Mouse (Mus musculus): ENCODE results near the gene Tsku.

Gene Tsku

GRCm38 (mm10) chr7:98359951-98360620 lies 1.0 kb downstream of the Tsku start:
- DNase-seq (ENCODE audit: low read depth, low spot score) = no peak

GRCm38 (mm10) chr7:98358016-98358415 lies 3.1 kb downstream of the Tsku start:
- no peak for DNase-seq (ENCODE audit: low read depth, low spot score)

GRCm38 (mm10) chr7:98357324-98357723 lies 3.8 kb downstream of the Tsku start:
- DNase-seq (ENCODE audit: low read depth, low spot score) = no peak

GRCm38 (mm10) chr7:98354921-98355310 lies 6.2 kb downstream of the Tsku start:
- no peak for DNase-seq (ENCODE audit: low read depth, low spot score)

- DNase-seq (ENCODE audit: low read depth, low spot score) = no peak
Observed at GRCm38 (mm10) chr7:98354160-98354920, 6.8 kb downstream of the Tsku start.

- DNase-seq (ENCODE audit: low read depth, low spot score) = no peak
Observed at GRCm38 (mm10) chr7:98353616-98354015, 7.5 kb downstream of the Tsku start.

- no peak for DNase-seq (ENCODE audit: low read depth, low spot score)
Observed at GRCm38 (mm10) chr7:98351523-98351922, 9.6 kb downstream of the Tsku start.

GRCm38 (mm10) chr7:98349821-98350220 lies 11.3 kb downstream of the Tsku start:
- no peak for DNase-seq (ENCODE audit: low read depth, low spot score)

GRCm38 (mm10) chr7:98349096-98349495 lies 12.0 kb downstream of the Tsku start:
- DNase-seq (ENCODE audit: low read depth, low spot score) = no peak

- DNase-seq (ENCODE audit: low read depth, low spot score) = no peak
Observed at GRCm38 (mm10) chr7:98348043-98348442, 13.1 kb downstream of the Tsku start.

GRCm38 (mm10) chr7:98347471-98347870 lies 13.7 kb downstream of the Tsku start:
- DNase-seq (ENCODE audit: low read depth, low spot score) = no peak

GRCm38 (mm10) chr7:98345036-98345435 lies 16.1 kb downstream of the Tsku start:
- DNase-seq (ENCODE audit: low read depth, low spot score) = no peak

- DNase-seq (ENCODE audit: low read depth, low spot score) = no peak
Observed at GRCm38 (mm10) chr7:98344361-98344760, 16.8 kb downstream of the Tsku start.

- no peak for DNase-seq (ENCODE audit: low read depth, low spot score)
Observed at GRCm38 (mm10) chr7:98342249-98342648, 18.9 kb downstream of the Tsku start.

GRCm38 (mm10) chr7:98341475-98341874 lies 19.7 kb downstream of the Tsku start:
- no peak for DNase-seq (ENCODE audit: low read depth, low spot score)

GRCm38 (mm10) chr7:98340343-98340742 lies 20.8 kb downstream of the Tsku start:
- DNase-seq (ENCODE audit: low read depth, low spot score) = no peak

- DNase-seq (ENCODE audit: low read depth, low spot score) = no peak
Observed at GRCm38 (mm10) chr7:98333987-98334386, 27.1 kb downstream of the Tsku start.

- no peak for DNase-seq (ENCODE audit: low read depth, low spot score)
Observed at GRCm38 (mm10) chr7:98333507-98333906, 27.6 kb downstream of the Tsku start.

- DNase-seq (ENCODE audit: low read depth, low spot score) = no peak
Observed at GRCm38 (mm10) chr7:98332678-98333397, 28.3 kb downstream of the Tsku start.

GRCm38 (mm10) chr7:98331932-98332331 lies 29.2 kb downstream of the Tsku start:
- DNase-seq (ENCODE audit: low read depth, low spot score) = no peak

- no peak for DNase-seq (ENCODE audit: low read depth, low spot score)
Observed at GRCm38 (mm10) chr7:98330375-98331002, 30.6 kb downstream of the Tsku start.

Data from brain, embryonic 18.5 days (tissue).